Mouse (Mus musculus) midbrain, embryonic 10.5 days (tissue): ENCODE measurements around the gene Necap1. TPM values are rescaled to one million over a fixed set of nuclear protein-coding genes. Genes with fewer than 3 reads are reported as not detected.

Source experiments
- DNase-seq: peaks from one replicate; pipeline ENCODE4 v3.0.0-alpha.2; 2017; ENCODE audit warnings: low spot score
- H3K27ac ChIP-seq: fragments of 300-500 bp; sonication (generic); replicated peaks from 2 replicates; pipeline ENCODE4 v1.5.1; 2016; ENCODE audit warnings: mild to moderate bottlenecking
- H3K27me3 ChIP-seq: fragments of 300-500 bp; sonication (generic); 2 replicates; pipeline ENCODE4 v1.6.1; 2016; ENCODE audit warnings: low read depth, mild to moderate bottlenecking; ENCODE audit not compliant: poor library complexity, severe bottlenecking
- H3K36me3 ChIP-seq: fragments of 300-500 bp; sonication (generic); 2 replicates; pipeline ENCODE4 v1.6.1; 2016; ENCODE audit warnings: mild to moderate bottlenecking, moderate library complexity
- H3K4me1 ChIP-seq: fragments of 300-500 bp; sonication (generic); 2 replicates; pipeline ENCODE4 v1.6.1; 2016
- H3K4me3 ChIP-seq: fragments of 300-500 bp; sonication (generic); 2 replicates; pipeline ENCODE4 v1.5.1; 2016; ENCODE audit warnings: mild to moderate bottlenecking, moderate library complexity
- H3K9me3 ChIP-seq: fragments of 300-500 bp; sonication (generic); replicated peaks from 2 replicates; pipeline ENCODE4 v1.6.1; 2016; ENCODE audit warnings: mild to moderate bottlenecking
- WGBS: fragments of 180-500 bp; shearing (Covaris S2); methylation state at CpG from one replicate; pipeline ENCODE4 v1.1.7; 2016; 5-methylcytosine and 5-hydroxymethylcytosine counted together
- polyA plus RNA-seq: library from polyadenylated mRNA; unstranded; fragments of >200 nt; fragmentation: Nextera tagmentation; extraction: Ambion mirVana; gene quantifications from 2 replicates; pipeline ENCODE4 v1.2.1, GENCODE M21; 2016

Gene Necap1
- 57.2 and 63.6 TPM in 2 replicates for polyA plus RNA-seq

DNA sequence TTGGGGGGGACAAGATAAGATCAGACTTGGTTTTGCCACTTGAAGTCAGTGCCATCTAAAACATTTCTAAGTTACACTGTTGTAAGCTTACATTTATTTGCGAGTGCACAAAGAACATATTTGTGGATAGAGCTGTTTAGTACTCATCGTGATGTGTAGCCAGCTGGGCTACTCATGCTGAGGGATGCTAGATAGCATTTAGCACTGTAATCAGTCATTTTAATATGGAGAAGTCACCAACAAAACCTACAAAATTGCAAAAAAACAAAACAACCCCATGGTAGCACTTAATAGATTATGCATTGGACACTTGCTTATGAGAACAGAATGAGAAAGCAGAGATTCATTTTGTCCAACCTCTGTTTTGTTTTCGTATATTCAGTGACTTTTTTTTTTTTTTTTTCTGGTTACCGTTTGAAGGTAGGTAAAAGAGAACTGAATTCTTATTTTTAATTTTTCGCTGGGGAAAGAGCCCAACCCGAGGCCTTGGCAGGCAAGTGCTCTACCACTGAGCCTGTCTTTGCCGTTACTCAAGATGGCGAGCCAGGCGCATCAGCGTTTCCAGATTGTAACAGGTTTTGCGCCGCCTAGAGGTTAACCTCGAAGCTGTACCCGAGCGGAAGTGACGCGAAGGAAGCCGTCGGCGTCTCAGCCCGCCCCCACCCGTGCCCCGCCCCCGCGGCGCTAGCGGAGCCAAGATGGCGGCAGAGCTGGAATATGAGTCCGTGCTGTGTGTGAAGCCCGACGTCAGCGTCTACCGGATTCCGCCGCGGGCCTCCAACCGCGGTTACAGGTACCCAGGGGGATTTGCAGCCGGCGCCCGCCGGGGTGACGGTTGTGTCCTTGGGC lies at the start of gene Necap1:
Gene Necap1, plus strand, starts transcription at position 604 of the 849 bp plus-strand sequence.
- Histone ChIP-seq H3K9me3 (no peaks in the 10 kb centered on the region), H3K4me3 (peak within 1 kb of the TSS; percentile 87), H3K4me1 (peaks cover 11% of the 10 kb centered on the region), H3K36me3 (peaks cover 33% of the 10 kb centered on the region), H3K27me3 (peaks cover 9% of the 10 kb centered on the region; the same call in 1 of the 2 replicates), H3K27ac (peak within 1 kb of the TSS; percentile 96)
- WGBS: 7% methylated on average over 43 of the region's 43 CpGs
- peak; percentile 97 for DNase-seq

DNA sequence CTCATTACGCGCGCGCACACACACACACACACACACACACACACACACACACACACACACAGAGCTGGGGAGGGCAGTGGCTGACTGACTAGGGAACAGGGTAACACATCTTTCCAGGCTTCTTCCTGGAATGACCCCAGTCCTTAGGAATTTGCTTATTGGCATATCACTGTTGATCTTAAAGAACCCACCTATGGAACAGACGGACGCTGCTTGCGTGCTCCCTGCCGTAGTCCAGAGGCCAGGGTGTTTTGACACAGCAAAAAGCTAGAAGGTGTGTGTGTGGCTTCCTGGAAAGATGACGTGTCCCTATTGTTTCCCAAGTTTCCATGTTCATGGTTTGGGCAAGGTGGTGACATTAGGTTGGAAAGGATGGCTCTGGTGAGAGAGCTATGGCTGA lies 49.1 kb upstream of the Necap1 start:
- no peak overlapping the region for H3K27ac ChIP-seq
- WGBS: 93% methylated on average over 9 of the region's 9 CpGs
- H3K4me1 ChIP-seq: peaks cover 38% of the 10 kb centered on the region
- H3K4me3 ChIP-seq: no peak overlapping the region
- H3K27me3 ChIP-seq: peaks cover 32% of the 10 kb centered on the region
- peaks cover 9% of the 10 kb centered on the region; the same call in 1 of the 2 replicates for H3K36me3 ChIP-seq
- no peaks in the 10 kb centered on the region for H3K9me3 ChIP-seq
- DNase-seq: no peak

GRCm38 (mm10) chr6:122825923-122826742 lies 48.1 kb upstream of the Necap1 start:
- Histone ChIP-seq H3K27ac (peak overlapping the region; percentile 50), H3K4me1 (peaks cover 28% of the 10 kb centered on the region), H3K36me3 (peaks cover 9% of the 10 kb centered on the region; the same call in 1 of the 2 replicates), H3K27me3 (peaks cover 27% of the 10 kb centered on the region), H3K9me3 (no peaks in the 10 kb centered on the region), H3K4me3 (peak overlapping the region; percentile 50)
- peak; percentile 36 for DNase-seq
- WGBS: 4% methylated on average over 29 of the region's 29 CpGs

- Histone ChIP-seq H3K27ac (no peak overlapping the region), H3K4me3 (no peak overlapping the region), H3K27me3 (peaks cover 17% of the 10 kb centered on the region), H3K36me3 (peaks cover 12% of the 10 kb centered on the region), H3K4me1 (peaks cover 15% of the 10 kb centered on the region), H3K9me3 (no peaks in the 10 kb centered on the region)
- DNase-seq: peak; percentile 38
- WGBS: 40% methylated on average over 13 of the region's 13 CpGs
These were observed 46.2 kb upstream of the Necap1 start for GRCm38 (mm10) chr6:122828086-122828485.

GRCm38 (mm10) chr6:122832880-122833279 lies 41.4 kb upstream of the Necap1 start:
- Histone ChIP-seq H3K27ac (no peak overlapping the region), H3K4me3 (no peak overlapping the region), H3K4me1 (no peaks in the 10 kb centered on the region), H3K36me3 (peaks cover 50% of the 10 kb centered on the region), H3K27me3 (no peaks in the 10 kb centered on the region), H3K9me3 (no peaks in the 10 kb centered on the region; the same call in 1 of the 2 replicates)
- DNase-seq: no peak
- WGBS: 81% methylated on average over 7 of the region's 7 CpGs

DNA sequence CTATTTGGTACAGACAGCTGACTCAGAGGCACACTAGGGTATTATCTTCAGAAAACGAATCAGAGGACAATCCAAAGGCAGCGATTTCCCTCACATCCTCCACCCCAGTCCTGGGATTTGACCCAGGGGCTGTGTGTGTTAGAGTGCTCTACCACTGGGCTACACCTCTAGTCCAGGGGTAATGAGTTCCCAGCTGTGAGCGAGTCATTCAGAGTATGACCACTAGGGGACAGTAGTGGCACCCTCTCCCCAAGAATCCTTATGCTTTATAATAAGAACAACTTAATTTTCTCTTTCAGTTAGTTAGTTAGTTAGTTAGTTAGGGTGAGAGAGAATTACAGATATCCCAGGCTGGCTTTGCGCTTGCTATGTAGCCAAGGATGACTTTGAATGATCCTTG lies 39.9 kb upstream of the Necap1 start:
- Histone ChIP-seq H3K27ac (no peak overlapping the region), H3K9me3 (no peaks in the 10 kb centered on the region; the same call in 1 of the 2 replicates), H3K4me1 (no peaks in the 10 kb centered on the region), H3K27me3 (no peaks in the 10 kb centered on the region), H3K4me3 (no peak overlapping the region), H3K36me3 (peaks cover 59% of the 10 kb centered on the region)
- DNase-seq: no peak
- 58% methylated on average over 4 of the region's 4 CpGs for WGBS

DNA sequence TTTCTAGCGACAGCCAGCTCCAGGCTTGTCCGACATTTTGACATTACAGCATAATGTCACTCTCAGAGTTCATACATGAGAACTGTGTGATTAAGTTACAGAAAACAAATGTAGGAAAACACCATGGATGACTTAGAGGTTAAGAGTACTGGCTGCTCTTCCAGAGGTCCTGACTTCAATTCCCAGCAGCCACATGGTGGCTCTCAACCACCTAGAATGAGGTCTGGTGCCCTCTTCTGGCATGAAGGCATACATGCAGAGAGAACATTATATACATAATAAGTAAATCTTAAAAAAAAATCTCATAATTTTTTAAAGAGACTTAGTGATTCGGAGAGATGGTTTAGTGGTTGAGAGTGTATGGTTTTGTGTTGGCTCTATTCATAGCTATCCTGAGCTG lies 37.3 kb upstream of the Necap1 start:
- peaks cover 82% of the 10 kb centered on the region for H3K36me3 ChIP-seq
- H3K4me3 ChIP-seq: no peak overlapping the region
- H3K27ac ChIP-seq: no peak overlapping the region
- WGBS: 95% methylated on average over 3 of the region's 3 CpGs
- H3K27me3 ChIP-seq: no peaks in the 10 kb centered on the region
- H3K4me1 ChIP-seq: no peaks in the 10 kb centered on the region
- no peak for DNase-seq
- no peaks in the 10 kb centered on the region; the same call in 1 of the 2 replicates for H3K9me3 ChIP-seq

- Histone ChIP-seq H3K27ac (no peak overlapping the region), H3K4me3 (no peak overlapping the region), H3K9me3 (no peaks in the 10 kb centered on the region; the same call in 1 of the 2 replicates), H3K36me3 (peaks cover 88% of the 10 kb centered on the region), H3K4me1 (no peaks in the 10 kb centered on the region), H3K27me3 (no peaks in the 10 kb centered on the region)
- DNase-seq: no peak
- WGBS: 90% methylated on average over 5 of the region's 5 CpGs
These were observed 36.7 kb upstream of the Necap1 start for GRCm38 (mm10) chr6:122837539-122837938.

- no peak for DNase-seq
- 93% methylated on average over 6 of the region's 6 CpGs for WGBS
- Histone ChIP-seq H3K36me3 (peaks cover 55% of the 10 kb centered on the region), H3K27me3 (no peaks in the 10 kb centered on the region), H3K4me3 (no peak overlapping the region), H3K27ac (no peak overlapping the region), H3K4me1 (no peaks in the 10 kb centered on the region), H3K9me3 (no peaks in the 10 kb centered on the region)
These were observed 30.5 kb upstream of the Necap1 start for GRCm38 (mm10) chr6:122843759-122844158.

GRCm38 (mm10) chr6:122852696-122853095 lies 21.6 kb upstream of the Necap1 start:
- Histone ChIP-seq H3K36me3 (no peaks in the 10 kb centered on the region), H3K27ac (no peak overlapping the region), H3K9me3 (no peaks in the 10 kb centered on the region), H3K27me3 (no peaks in the 10 kb centered on the region), H3K4me3 (no peak overlapping the region), H3K4me1 (no peaks in the 10 kb centered on the region)
- no peak for DNase-seq
- 86% methylated on average over 2 of the region's 2 CpGs for WGBS

DNA sequence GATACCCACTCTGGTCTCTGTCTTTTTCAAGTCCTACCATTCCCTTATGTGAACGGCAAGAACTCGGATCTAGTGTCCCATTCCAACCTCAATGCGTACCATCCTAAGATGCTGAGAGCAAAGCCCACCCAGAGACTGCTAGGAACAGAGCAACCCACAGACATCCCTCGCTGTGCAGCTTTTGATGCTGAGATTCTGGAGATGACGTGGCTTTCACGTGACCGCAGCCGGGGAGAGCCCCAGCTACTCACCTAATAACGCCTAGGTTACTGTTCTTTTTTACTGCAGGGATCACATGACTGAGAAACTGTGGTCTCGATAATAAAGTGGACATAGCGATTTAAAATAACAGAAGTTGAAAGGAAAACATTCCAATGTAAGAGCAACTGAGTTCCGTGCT lies 19.7 kb upstream of the Necap1 start:
- DNase-seq: no peak
- no peaks in the 10 kb centered on the region for H3K36me3 ChIP-seq
- WGBS: 89% methylated on average over 12 of the region's 12 CpGs
- no peaks in the 10 kb centered on the region for H3K9me3 ChIP-seq
- no peaks in the 10 kb centered on the region for H3K27me3 ChIP-seq
- H3K4me1 ChIP-seq: no peaks in the 10 kb centered on the region
- H3K27ac ChIP-seq: no peak overlapping the region
- no peak overlapping the region for H3K4me3 ChIP-seq

- 0 out of 2 replicates have a peak, but pooled peaks cover 5% of the 10 kb centered on the region for H3K9me3 ChIP-seq
- H3K27ac ChIP-seq: no peak within 1 kb of the TSS
- no peaks in the 10 kb centered on the region for H3K4me1 ChIP-seq
- no peaks in the 10 kb centered on the region for H3K36me3 ChIP-seq
- WGBS: 83% methylated on average over 7 of the region's 7 CpGs
- no peak within 1 kb of the TSS for H3K4me3 ChIP-seq
- no peaks in the 10 kb centered on the region for H3K27me3 ChIP-seq
- DNase-seq: no peak
These were observed 18.3 kb upstream of the Necap1 start, which contains the start of gene C3ar1 for GRCm38 (mm10) chr6:122855955-122856354. Gene C3ar1, minus strand, starts transcription at chr6:122856161.
